12 mouse cellular contexts compared by ENCODE assay signal in genomic region chr12:46992343-46992742, GRCm38 (mm10).
DNase-seq lines count a peak whose midpoint lies in the region; ATAC-seq and TF ChIP-seq lines count a peak whose summit lies in the region.
"Had no signal": no experiment of that assay in that cellular context is flagged by ENCODE, and none has a peak within 500 bp of the region (broad histone marks: within the 10 kb centered on the region; RNA-seq: fewer than 3 reads in every experiment).

No protein-coding gene starts in this region.

- H3K9me3 ChIP-seq in heart, embryonic 11.5 days (replicated peaks; ENCODE audit: control insufficient read depth, low read length), result no peaks in the 10 kb centered on the region
- no peaks in the 10 kb centered on the region for H3K9me3 ChIP-seq in midbrain, postnatal 0 days (ENCODE audit: low read length)
- H3K9me3 ChIP-seq in midbrain, embryonic 15.5 days, result no peaks in the 10 kb centered on the region
- H3K9me3 ChIP-seq in forebrain, embryonic 11.5 days (ENCODE audit: control insufficient read depth, low read length), result no peaks in the 10 kb centered on the region
- H3K9me3 ChIP-seq in intestine, embryonic 16.5 days (ENCODE audit: control insufficient read depth, low read length), result no peaks in the 10 kb centered on the region
- H3K9me3 ChIP-seq: hindbrain, embryonic 10.5 days; limb, embryonic 12.5 days had no signal

- H3K9ac ChIP-seq in heart, embryonic 11.5 days (ENCODE audit: low read depth, low read length), result no peak overlapping the region
- H3K9ac ChIP-seq in midbrain, postnatal 0 days (replicated peaks; ENCODE audit: low read length, poor library complexity, severe bottlenecking), result no peak overlapping the region
- no peak overlapping the region for H3K9ac ChIP-seq in midbrain, embryonic 15.5 days
- H3K9ac ChIP-seq in forebrain, embryonic 11.5 days (ENCODE audit: low read length), result no peak overlapping the region
- no peak overlapping the region for H3K9ac ChIP-seq in intestine, embryonic 16.5 days (ENCODE audit: low read depth, low read length)
- H3K9ac ChIP-seq: limb, embryonic 12.5 days had no signal

- 83% methylated on average over 1 of the region's 1 CpGs for WGBS in heart, embryonic 11.5 days (ENCODE audit: insufficient replicate concordance)
- WGBS in midbrain, postnatal 0 days, result 90% methylated on average over 1 of the region's 1 CpGs
- WGBS in midbrain, embryonic 15.5 days, result 94% methylated on average over 1 of the region's 1 CpGs
- 89% methylated on average over 1 of the region's 1 CpGs for WGBS in forebrain, embryonic 11.5 days
- WGBS in intestine, embryonic 16.5 days, result 86% methylated on average over 1 of the region's 1 CpGs

- no peaks in the 10 kb centered on the region for H3K27me3 ChIP-seq in heart, embryonic 11.5 days (ENCODE audit: control insufficient read depth, insufficient read depth, low read length)
- no peaks in the 10 kb centered on the region for H3K27me3 ChIP-seq in midbrain, postnatal 0 days (ENCODE audit: insufficient read depth, low read length)
- H3K27me3 ChIP-seq in midbrain, embryonic 15.5 days (replicated peaks), result no peaks in the 10 kb centered on the region
- no peaks in the 10 kb centered on the region for H3K27me3 ChIP-seq in forebrain, embryonic 11.5 days (ENCODE audit: control insufficient read depth, insufficient read depth, low read length)
- no peaks in the 10 kb centered on the region for H3K27me3 ChIP-seq in intestine, embryonic 16.5 days (replicated peaks; ENCODE audit: control insufficient read depth, insufficient read depth, low read length)
- H3K27me3 ChIP-seq: limb, embryonic 12.5 days had no signal

- intact Hi-C loops in gastrocnemius, adult 2 months (cut with DNase I), result no loop called here
- intact Hi-C loops in heart, postnatal 36 days (cut with DNase I), result no loop called here

- H3K36me3 ChIP-seq in heart, embryonic 11.5 days (ENCODE audit: control insufficient read depth, insufficient read depth, low read length), result no peaks in the 10 kb centered on the region
- no peaks in the 10 kb centered on the region for H3K36me3 ChIP-seq in midbrain, postnatal 0 days (ENCODE audit: insufficient read depth, low read length)
- H3K36me3 ChIP-seq in midbrain, embryonic 15.5 days (replicated peaks), result no peaks in the 10 kb centered on the region
- H3K36me3 ChIP-seq in forebrain, embryonic 11.5 days (ENCODE audit: control insufficient read depth, insufficient read depth, low read length), result no peaks in the 10 kb centered on the region
- H3K36me3 ChIP-seq in intestine, embryonic 16.5 days (ENCODE audit: control insufficient read depth, insufficient read depth, low read length), result no peaks in the 10 kb centered on the region
- H3K36me3 ChIP-seq: hindbrain, embryonic 10.5 days; limb, embryonic 12.5 days had no signal

- H3K27ac ChIP-seq in heart, embryonic 11.5 days (ENCODE audit: low read depth, low read length), result no peak overlapping the region
- H3K27ac ChIP-seq in midbrain, postnatal 0 days (ENCODE audit: low read depth, low read length), result no peak overlapping the region
- no peak overlapping the region for H3K27ac ChIP-seq in midbrain, embryonic 15.5 days
- H3K27ac ChIP-seq in gastrocnemius, adult 2 months, result peak overlapping the region; percentile 48; the same call in 1 of the 2 replicates
- no peak overlapping the region for H3K27ac ChIP-seq in forebrain, embryonic 11.5 days (ENCODE audit: low read depth, low read length)
- no peak overlapping the region for H3K27ac ChIP-seq in intestine, embryonic 16.5 days (ENCODE audit: low read length)
- H3K27ac ChIP-seq: hindbrain, embryonic 10.5 days; limb, embryonic 12.5 days had no signal

- peak; percentile 95 for DNase-seq in heart, adult 11 months
- peak; percentile 30 for DNase-seq in midbrain, postnatal 0 days (ENCODE audit: low spot score)
- DNase-seq in gastrocnemius, adult 2 months, result peak; percentile 63
- peak; percentile 34 to 36 for DNase-seq in heart, postnatal 36 days
- no peak for DNase-seq in forebrain, embryonic 11.5 days (ENCODE audit: low spot score)
- DNase-seq: cerebellum, adult 2 months; thymus, postnatal 4 days had no signal

- no peak overlapping the region for H3K4me3 ChIP-seq in heart, embryonic 11.5 days (ENCODE audit: low read depth, low read length)
- H3K4me3 ChIP-seq in midbrain, postnatal 0 days (ENCODE audit: low read depth, low read length), result no peak overlapping the region
- H3K4me3 ChIP-seq in midbrain, embryonic 15.5 days, result no peak overlapping the region
- no peak overlapping the region for H3K4me3 ChIP-seq in gastrocnemius, adult 2 months
- no peak overlapping the region for H3K4me3 ChIP-seq in forebrain, embryonic 11.5 days (ENCODE audit: low read depth, low read length)
- H3K4me3 ChIP-seq in intestine, embryonic 16.5 days (ENCODE audit: low read length), result no peak overlapping the region
- H3K4me3 ChIP-seq: hindbrain, embryonic 10.5 days; limb, embryonic 12.5 days had no signal

- no peak for ATAC-seq in heart, embryonic 11.5 days (replicated peaks; ENCODE audit: insufficient number of reproducible peaks, low FRiP score, low TSS enrichment)
- no peak for ATAC-seq in midbrain, postnatal 0 days (ENCODE audit: low FRiP score)
- no peak for ATAC-seq in midbrain, embryonic 15.5 days (replicated peaks)
- no peak for ATAC-seq in forebrain, embryonic 11.5 days (replicated peaks; ENCODE audit: low FRiP score)
- ATAC-seq in intestine, embryonic 16.5 days, result no peak

- TF ChIP-seq CTCF in midbrain, postnatal 0 days (IDR thresholded peaks at IDR 0.05), result no peak
- TF ChIP-seq CTCF in gastrocnemius, adult 2 months (IDR thresholded peaks at IDR 0.05), result no peak

- no peak overlapping the region for H3K4me2 ChIP-seq in heart, embryonic 11.5 days
- H3K4me2 ChIP-seq in midbrain, postnatal 0 days (ENCODE audit: low read depth, low read length, poor library complexity, severe bottlenecking), result no peak overlapping the region
- no peak overlapping the region for H3K4me2 ChIP-seq in midbrain, embryonic 15.5 days
- no peak overlapping the region for H3K4me2 ChIP-seq in forebrain, embryonic 11.5 days (ENCODE audit: low read depth, low read length, severe bottlenecking)
- no peak overlapping the region for H3K4me2 ChIP-seq in intestine, embryonic 16.5 days (ENCODE audit: low read depth, low read length)
- H3K4me2 ChIP-seq: limb, embryonic 12.5 days had no signal

- H3K4me1 ChIP-seq in heart, embryonic 11.5 days (ENCODE audit: control insufficient read depth, insufficient read depth, low read length), result no peaks in the 10 kb centered on the region
- H3K4me1 ChIP-seq in midbrain, postnatal 0 days (ENCODE audit: insufficient read depth, low read length), result no peaks in the 10 kb centered on the region
- no peaks in the 10 kb centered on the region for H3K4me1 ChIP-seq in midbrain, embryonic 15.5 days
- no peaks in the 10 kb centered on the region for H3K4me1 ChIP-seq in forebrain, embryonic 11.5 days (replicated peaks; ENCODE audit: control insufficient read depth, insufficient read depth, low read length)
- H3K4me1 ChIP-seq in intestine, embryonic 16.5 days (ENCODE audit: control insufficient read depth, insufficient read depth, low read length), result no peaks in the 10 kb centered on the region
- H3K4me1 ChIP-seq: hindbrain, embryonic 10.5 days; limb, embryonic 12.5 days had no signal
